Mouse (Mus musculus) midbrain, postnatal 0 days (tissue): ENCODE measurements around the gene Coro2a. TPM values are rescaled to one million over a fixed set of nuclear protein-coding genes. Genes with fewer than 3 reads are reported as not detected.

Experiments
- ATAC-seq: fragments of 200-750 bp; cut with Nextera tagmentation; 2 replicates; pipeline ENCODE4 v1.8.0; 2017; ENCODE audit warnings: moderate number of reproducible peaks, mild to moderate bottlenecking, moderate TSS enrichment, moderate library complexity; ENCODE audit not compliant: low FRiP score
- DNase-seq: peaks from one replicate; pipeline ENCODE4 v3.0.0-alpha.2; 2015; ENCODE audit warnings: low spot score
- H3K27ac ChIP-seq: fragments of 300-500 bp; sonication (generic); 2 replicates; pipeline ENCODE4 v1.5.1; 2014; ENCODE audit warnings: low read depth, mild to moderate bottlenecking, low read length, mixed read lengths
- H3K27me3 ChIP-seq: fragments of 300-500 bp; sonication (generic); 2 replicates; pipeline ENCODE4 v1.6.1; 2014; ENCODE audit warnings: low read length, control low read depth, mixed read lengths; ENCODE audit not compliant: insufficient read depth
- H3K36me3 ChIP-seq: fragments of 300-500 bp; sonication (generic); 2 replicates; pipeline ENCODE4 v1.6.1; 2014; ENCODE audit warnings: low read length, control low read depth, mixed read lengths; ENCODE audit not compliant: insufficient read depth
- H3K4me1 ChIP-seq: fragments of 300-500 bp; sonication (generic); 2 replicates; pipeline ENCODE4 v1.6.1; 2014; ENCODE audit warnings: mild to moderate bottlenecking, control low read depth, antibody characterized with exemption, low read length, mixed read lengths; ENCODE audit not compliant: insufficient read depth
- H3K4me2 ChIP-seq: fragments of 300-500 bp; sonication (generic); 2 replicates; pipeline ENCODE4 v1.6.1; 2014; ENCODE audit warnings: low read depth, mild to moderate bottlenecking, low read length, mixed read lengths; ENCODE audit not compliant: poor library complexity, severe bottlenecking
- H3K4me3 ChIP-seq: fragments of 300-500 bp; sonication (generic); 2 replicates; pipeline ENCODE4 v1.5.1; 2014; ENCODE audit warnings: low read depth, mild to moderate bottlenecking, low read length, moderate library complexity
- H3K9ac ChIP-seq: fragments of 300-500 bp; sonication (generic); replicated peaks from 2 replicates; pipeline ENCODE4 v1.6.1; 2014; ENCODE audit warnings: mild to moderate bottlenecking, low read length, moderate library complexity, mixed read lengths; ENCODE audit not compliant: poor library complexity, severe bottlenecking
- H3K9me3 ChIP-seq: fragments of 300-500 bp; sonication (generic); 2 replicates; pipeline ENCODE4 v1.6.1; 2016; ENCODE audit warnings: low read length, control low read depth
- CTCF ChIP-seq: IDR thresholded peaks from 2 replicates; pipeline ENCODE4 v1.5.1; 2016; ENCODE audit warnings: antibody characterized with exemption, mild to moderate bottlenecking
- WGBS: fragments of 180-500 bp; shearing (Covaris S2); extraction: QIAGEN DNeasy Blood & Tissue Kit; methylation state at CpG from one replicate; pipeline ENCODE4 v1.1.7; 2014; 5-methylcytosine and 5-hydroxymethylcytosine counted together
- polyA plus RNA-seq: library from polyadenylated mRNA; unstranded; fragments of >200 nt; fragmentation: Nextera tagmentation; extraction: Ambion mirVana; gene quantifications from 2 replicates; pipeline ENCODE4 v1.2.1, GENCODE M21; 2015
- total RNA-seq: library from RNA; depleted of rRNA; stranded (reverse); fragments of >200 nt; gene quantifications from 2 replicates; pipeline ENCODE4 v1.2.3, GENCODE M21; 2014

The Coro2a gene
- total and polyA plus RNA-seq, 2 experiments from 2014 or later, result 7.8 to 33.2 TPM

DNA sequence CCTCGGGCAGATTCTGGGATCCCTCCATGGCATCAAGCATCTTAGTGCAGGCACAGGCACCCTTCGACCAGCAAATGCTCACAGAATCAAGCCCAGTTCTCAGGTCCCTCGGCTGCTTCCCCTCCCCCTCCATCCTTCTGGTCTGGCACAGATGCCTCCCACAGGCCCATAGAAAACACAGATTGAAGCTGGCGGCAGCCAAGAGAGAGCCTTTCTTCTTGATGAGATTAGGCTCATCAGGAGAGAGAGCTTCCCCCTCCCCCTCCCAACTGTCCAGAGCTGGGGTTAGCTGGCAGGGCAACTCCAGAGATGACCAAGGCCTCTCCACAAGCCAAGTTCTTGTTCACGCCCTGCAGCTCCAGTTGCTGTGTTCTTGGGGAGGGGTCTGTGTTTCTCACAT lies 32.3 kb downstream of the Coro2a start:
- no peaks in the 10 kb centered on the region for H3K27me3 ChIP-seq
- peak; percentile 38; the same call in 1 of the 2 replicates for ATAC-seq
- TF ChIP-seq CTCF, result no peak
- H3K27ac ChIP-seq, result no peak overlapping the region
- H3K9ac ChIP-seq, result no peak overlapping the region
- H3K9me3 ChIP-seq, result no peaks in the 10 kb centered on the region
- no peak overlapping the region for H3K4me3 ChIP-seq
- H3K36me3 ChIP-seq, result peaks cover 15% of the 10 kb centered on the region; the same call in 1 of the 2 replicates
- DNase-seq, result peak; percentile 79
- 16% methylated on average over 5 of the region's 5 CpGs for WGBS
- no peak overlapping the region for H3K4me2 ChIP-seq
- no peaks in the 10 kb centered on the region for H3K4me1 ChIP-seq

DNA sequence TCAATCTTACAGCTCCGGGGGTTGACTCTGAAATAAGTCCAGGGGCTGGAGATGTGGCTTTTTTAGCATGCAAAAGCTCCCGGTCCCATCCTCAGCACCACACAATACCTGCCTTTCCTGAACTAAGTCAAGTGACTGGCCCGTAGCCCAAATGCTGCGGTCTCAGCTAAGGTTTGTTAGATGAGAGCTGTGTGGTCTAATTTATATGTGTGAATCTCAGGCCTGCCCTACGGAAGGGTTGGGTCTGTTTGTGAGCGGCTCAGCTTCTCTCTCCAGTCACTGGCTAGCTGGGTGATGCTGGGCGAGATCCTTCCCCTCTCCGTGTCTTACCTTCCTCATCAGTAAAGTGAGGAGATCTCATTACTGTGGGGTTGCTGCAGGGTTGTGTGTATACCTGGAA lies 33.8 kb downstream of the Coro2a start:
- no peak overlapping the region for H3K4me2 ChIP-seq
- ATAC-seq, result no peak
- H3K9ac ChIP-seq, result no peak overlapping the region
- no peaks in the 10 kb centered on the region for H3K27me3 ChIP-seq
- H3K4me1 ChIP-seq, result no peaks in the 10 kb centered on the region
- no peak for DNase-seq
- WGBS, result 88% methylated on average over 8 of the region's 8 CpGs
- H3K27ac ChIP-seq, result no peak overlapping the region
- H3K36me3 ChIP-seq, result 0 out of 2 replicates have a peak, but pooled peaks cover under 1% of the 10 kb centered on the region
- TF ChIP-seq CTCF, result no peak
- H3K9me3 ChIP-seq, result no peaks in the 10 kb centered on the region
- H3K4me3 ChIP-seq, result no peak overlapping the region

DNA sequence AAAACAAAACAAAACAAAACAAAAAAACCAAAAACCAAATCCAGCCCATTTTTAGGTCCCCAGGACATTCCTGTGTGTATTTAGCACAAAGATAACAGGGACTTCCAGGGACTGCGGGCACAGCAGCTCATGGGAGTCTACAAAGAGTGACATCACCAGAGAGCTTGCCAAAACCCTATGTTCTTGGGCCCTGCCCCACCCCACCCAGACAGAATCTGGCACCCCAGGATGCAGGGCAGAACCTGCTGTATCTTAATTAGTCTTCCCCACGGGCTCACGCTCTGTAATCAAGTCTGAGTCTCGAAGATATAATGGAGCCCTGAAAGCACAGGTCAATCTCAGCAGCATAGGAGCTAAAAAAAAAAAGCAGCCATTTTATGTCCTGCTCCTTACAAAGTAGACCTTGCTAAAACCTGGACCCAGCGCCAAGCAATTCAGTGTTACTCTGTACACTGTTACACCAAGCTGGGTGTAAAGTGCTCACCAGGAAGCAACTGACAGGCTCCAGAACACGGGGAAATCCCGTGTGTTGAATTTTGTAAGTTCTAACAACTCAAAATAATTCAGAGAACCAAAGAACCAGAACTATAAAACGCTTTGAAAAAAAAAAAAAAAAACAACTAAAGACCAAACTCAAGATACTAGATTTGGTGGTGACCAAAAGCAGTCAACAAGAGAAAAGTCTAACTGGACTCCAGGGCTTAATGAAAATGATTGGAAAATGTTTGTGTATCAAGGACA lies 34.9 kb downstream of the Coro2a start:
- no peak overlapping the region for H3K4me2 ChIP-seq
- H3K27me3 ChIP-seq, result no peaks in the 10 kb centered on the region
- DNase-seq (no peak), ATAC-seq (no peak)
- H3K9ac ChIP-seq, result no peak overlapping the region
- no peaks in the 10 kb centered on the region for H3K4me1 ChIP-seq
- TF ChIP-seq CTCF, result no peak
- H3K27ac ChIP-seq, result no peak overlapping the region
- H3K36me3 ChIP-seq, result no peaks in the 10 kb centered on the region
- H3K4me3 ChIP-seq, result no peak overlapping the region
- whole genome bisulfite sequencing, result 79% methylated on average over 8 of the region's 8 CpGs
- no peaks in the 10 kb centered on the region for H3K9me3 ChIP-seq

DNA sequence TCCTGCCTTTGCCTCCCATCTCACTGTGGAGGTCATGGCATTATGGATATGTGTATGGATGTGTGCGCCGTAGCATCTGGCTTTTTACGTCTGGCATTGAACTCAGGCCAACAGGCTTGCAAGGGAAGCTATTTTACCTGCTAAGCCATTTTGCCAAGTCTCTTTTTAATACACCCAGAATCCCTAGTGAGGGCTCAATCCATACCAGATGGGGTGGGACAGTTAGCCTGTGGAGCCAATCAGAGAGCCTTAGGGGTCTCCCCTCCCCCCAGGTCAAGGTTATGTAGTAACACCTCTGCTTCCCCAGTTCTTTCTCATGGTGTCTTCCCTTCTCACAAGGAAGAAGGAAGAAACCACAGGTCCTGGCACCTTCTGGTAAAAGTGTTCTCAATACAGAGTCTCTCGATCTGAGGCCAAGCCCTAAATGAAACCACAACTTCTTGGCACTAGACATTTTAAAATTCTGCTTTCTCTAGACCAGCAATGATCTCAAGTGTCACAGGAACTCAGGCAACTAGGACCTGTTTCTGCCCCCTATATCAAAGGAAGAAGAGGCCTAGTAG lies 36.5 kb downstream of the Coro2a start:
- Histone ChIP-seq H3K27ac (no peak overlapping the region), H3K4me3 (no peak overlapping the region), H3K4me2 (no peak overlapping the region), H3K9me3 (no peaks in the 10 kb centered on the region), H3K36me3 (no peaks in the 10 kb centered on the region), H3K4me1 (no peaks in the 10 kb centered on the region), H3K27me3 (no peaks in the 10 kb centered on the region), H3K9ac (no peak overlapping the region)
- DNase-seq (no peak), ATAC-seq (no peak)
- TF ChIP-seq CTCF, result no peak
- WGBS, result 95% methylated on average over 4 of the region's 4 CpGs

- ATAC-seq, result no peak
- WGBS, result 100% methylated on average over 4 of the region's 4 CpGs
Observed at GRCm38 (mm10) chr4:46564247-46564646, 37.8 kb downstream of the Coro2a start.

GRCm38 (mm10) chr4:46563847-46564246 lies 38.2 kb downstream of the Coro2a start:
- Histone ChIP-seq H3K27ac (no peak overlapping the region), H3K4me1 (no peaks in the 10 kb centered on the region), H3K36me3 (no peaks in the 10 kb centered on the region), H3K4me2 (no peak overlapping the region), H3K9ac (no peak overlapping the region), H3K27me3 (no peaks in the 10 kb centered on the region), H3K9me3 (no peaks in the 10 kb centered on the region), H3K4me3 (no peak overlapping the region)
- no peak for ATAC-seq
- no peak for DNase-seq
- TF ChIP-seq CTCF, result no peak
- 69% methylated on average over 10 of the region's 10 CpGs for WGBS

More at GRCm38 (mm10) chr4:46564247-46564646, 37.8 kb downstream of the Coro2a start:
- Histone ChIP-seq H3K9me3 (no peaks in the 10 kb centered on the region), H3K9ac (no peak overlapping the region), H3K36me3 (no peaks in the 10 kb centered on the region), H3K27me3 (no peaks in the 10 kb centered on the region), H3K4me2 (no peak overlapping the region), H3K4me3 (no peak overlapping the region), H3K27ac (no peak overlapping the region), H3K4me1 (no peaks in the 10 kb centered on the region)
- TF ChIP-seq CTCF, result no peak
- DNase-seq, result no peak
